Comparison of ENCODE assay signal across 30 mouse cellular contexts in the genomic region with DNA sequence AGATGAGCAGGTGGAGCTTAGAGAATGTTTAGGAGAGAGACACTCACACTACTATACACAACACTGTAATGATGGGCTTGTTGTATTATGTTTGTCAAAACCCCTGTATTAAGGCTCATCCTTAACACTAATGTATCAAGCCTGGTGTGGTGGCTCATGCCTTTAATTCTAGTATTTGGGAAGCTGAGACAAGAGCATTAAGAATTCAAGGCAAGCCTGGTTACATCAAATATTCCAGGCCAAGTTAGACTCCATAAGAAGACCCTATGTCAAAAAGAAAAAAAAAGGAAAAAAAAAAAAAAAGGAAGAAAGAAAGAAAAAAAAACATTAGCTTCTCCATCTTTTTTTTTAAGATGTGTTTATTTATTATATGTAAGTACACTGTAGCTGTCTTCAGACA. TPM values are rescaled to one million over a fixed set of nuclear protein-coding genes. Genes with fewer than 3 reads are reported as not detected.
"Had no signal": no experiment of that assay in that cellular context is flagged by ENCODE, and none has a peak within 500 bp of the region (broad histone marks: within the 10 kb centered on the region; RNA-seq: fewer than 3 reads in every experiment).

No protein-coding gene starts in this region.

- H3K36me3 ChIP-seq: hindbrain, embryonic 10.5 days; hindbrain, embryonic 12.5 days; intestine, embryonic 15.5 days; limb, embryonic 13.5 days; limb, embryonic 15.5 days; liver, embryonic 12.5 days had no signal

- H3K27ac ChIP-seq: heart, adult 2 months; hindbrain, embryonic 10.5 days; hindbrain, embryonic 12.5 days; hindbrain, embryonic 14.5 days; intestine, embryonic 15.5 days; layer of hippocampus, adult 2 months; left cerebral cortex, adult 2 months; limb, embryonic 13.5 days; limb, embryonic 15.5 days; liver, embryonic 12.5 days had no signal

- H3K9ac ChIP-seq: hindbrain, embryonic 12.5 days; hindbrain, embryonic 14.5 days; intestine, embryonic 15.5 days; limb, embryonic 13.5 days; limb, embryonic 15.5 days; liver, embryonic 12.5 days had no signal

- H3K27me3 ChIP-seq: hindbrain, embryonic 12.5 days; intestine, embryonic 15.5 days; limb, embryonic 13.5 days; limb, embryonic 15.5 days; liver, embryonic 12.5 days had no signal

- ATAC-seq: hindbrain, embryonic 16.5 days; inflammation-experienced regulatory T-cells, adult 6 months; intestine, embryonic 15.5 days; intestine, postnatal 0 days; liver, embryonic 12.5 days had no signal

- H3K4me3 ChIP-seq: heart, adult 2 months; hindbrain, embryonic 10.5 days; hindbrain, embryonic 12.5 days; intestine, embryonic 15.5 days; layer of hippocampus, adult 2 months; left cerebral cortex, adult 2 months; limb, embryonic 13.5 days; limb, embryonic 15.5 days; liver, embryonic 12.5 days had no signal

- H3K4me1 ChIP-seq: intestine, embryonic 15.5 days had no signal

- H3K9me3 ChIP-seq: hindbrain, embryonic 10.5 days; hindbrain, embryonic 12.5 days; intestine, embryonic 15.5 days; limb, embryonic 13.5 days; limb, embryonic 15.5 days; liver, embryonic 12.5 days had no signal

- DNase-seq: gastrocnemius, postnatal 14 days; gastrocnemius, postnatal 36 days; heart, adult 2 months; heart, postnatal 10 days; heart, postnatal 4 days; kidney, adult 18-20 months; kidney, adult 8-10 months; kidney, postnatal 10 days; kidney, postnatal 25 days; kidney, postnatal 4 days; left cerebral cortex, postnatal 4 days had no signal

- H3K4me2 ChIP-seq: heart, embryonic 11.5 days; hindbrain, embryonic 12.5 days; hindbrain, embryonic 14.5 days; intestine, embryonic 15.5 days; limb, embryonic 13.5 days; limb, embryonic 15.5 days had no signal

RNA-seq across cellular contexts. Expression of a gene that starts 20.6 kb away (rescaled TPM):
- polyA plus RNA-seq: heart, embryonic 14.5 days; hindbrain, embryonic 10.5 days; hindbrain, embryonic 12.5 days; kidney, embryonic 14.5 days; limb, embryonic 11.5 days had no signal

RNA-seq across cellular contexts. Expression of a gene that starts 48.5 kb away (rescaled TPM):
- total RNA-seq: gastrocnemius, adult 18-20 months; gastrocnemius, adult 8-10 months; gastrocnemius, postnatal 14 days; gastrocnemius, postnatal 36 days; heart, adult 2 months; heart, postnatal 10 days; heart, postnatal 25 days; heart, postnatal 4 days; left cerebral cortex, postnatal 4 days had no signal
- polyA plus RNA-seq: heart, adult 2 months; heart, embryonic 11.5 days; hindbrain, embryonic 10.5 days; hindbrain, embryonic 12.5 days; inflammation-experienced regulatory T-cells, adult 6 months; kidney, embryonic 14.5 days; limb, embryonic 11.5 days had no signal
